Mouse (Mus musculus) colon, adult 2 months (tissue): ENCODE results near the gene Kcng4. TPM values are rescaled to one million over a fixed set of nuclear protein-coding genes. Genes with fewer than 3 reads are reported as not detected.

Source experiments
- polyA plus RNA-seq: library from polyadenylated mRNA; depleted of rRNA; stranded (reverse); fragments of >200 nt; gene quantifications from 2 replicates; pipeline ENCODE4 v1.2.3, GENCODE M21; 2012; rRNA removed

Gene Kcng4
- 1.5 and 1.8 TPM in 2 replicates for polyA plus RNA-seq

GRCm38 (mm10) chr8:119635378-119635777 is at the start of gene Kcng4:
TSS of gene Kcng4 (minus strand) at chr8:119635680.

GRCm38 (mm10) chr8:119666219-119666951 is 30.9 kb upstream of the Kcng4 start, which contains the start of gene Wfdc1:
TSS of gene Wfdc1 (plus strand) at chr8:119666365.

GRCm38 (mm10) chr8:119612471-119612870 is 23.0 kb downstream of the Kcng4 start, which contains the start of gene Adad2:
TSS of gene Adad2 (plus strand) at chr8:119612747.

GRCm38 (mm10) chr8:119604996-119605395 is 30.5 kb downstream of the Kcng4 start, which contains the start of gene Taf1c:
TSS of gene Taf1c (minus strand) at chr8:119605222.

GRCm38 (mm10) chr8:119574437-119575365 is 60.8 kb downstream of the Kcng4 start, which contains the start of the genes Hsdl1 and Dnaaf1:
TSS of gene Hsdl1 (minus strand) at chr8:119575183.
TSS of gene Dnaaf1 (plus strand) at chr8:119575235.

Other genes with a start within 250 kb of the Kcng4 start
- 54.0 and 55.0 TPM in 2 replicates for gene Mlycd, start 240.8 kb downstream of the Kcng4 start, polyA plus RNA-seq
- 37.3 and 67.4 TPM in 2 replicates for gene Osgin1, start 201.6 kb downstream of the Kcng4 start, polyA plus RNA-seq
- gene Necab2, start 189.0 kb downstream of the Kcng4 start, polyA plus RNA-seq: 0.74 and 1.2 TPM in 2 replicates
- 0.17 and 0.19 TPM in 2 replicates for gene Slc38a8, start 134.0 kb downstream of the Kcng4 start, polyA plus RNA-seq
- gene Mbtps1, start 76.9 kb downstream of the Kcng4 start, polyA plus RNA-seq: 68.3 and 75.2 TPM in 2 replicates
- 24.6 and 27.3 TPM in 2 replicates for gene Hsdl1, start 60.5 kb downstream of the Kcng4 start, polyA plus RNA-seq
- 0.55 and 1.1 TPM in 2 replicates for gene Dnaaf1, start 60.4 kb downstream of the Kcng4 start, polyA plus RNA-seq
- gene Taf1c, start 30.5 kb downstream of the Kcng4 start, polyA plus RNA-seq: 38.8 and 42.2 TPM in 2 replicates
- 0.16 TPM in 1 of 2 replicates, not detected in the other for gene Adad2, start 22.9 kb downstream of the Kcng4 start, polyA plus RNA-seq
- gene Wfdc1, start 30.7 kb upstream of the Kcng4 start, polyA plus RNA-seq: 158 and 167 TPM in 2 replicates
- 66.6 and 75.5 TPM in 2 replicates for gene Atp2c2, start 64.3 kb upstream of the Kcng4 start, polyA plus RNA-seq
- 13.4 and 15.5 TPM in 2 replicates for gene Tldc1, start 142.7 kb upstream of the Kcng4 start, polyA plus RNA-seq
- gene Cotl1, start 204.9 kb upstream of the Kcng4 start, polyA plus RNA-seq: 169 and 192 TPM in 2 replicates
- 21.8 and 35.2 TPM in 2 replicates for gene Klhl36, start 226.6 kb upstream of the Kcng4 start, polyA plus RNA-seq